Mouse (Mus musculus) embryo, embryonic 10 days (tissue): ENCODE measurements around the gene Tmem123.
A peak's percentile ranks its signal among the peaks of the same experiment; 100 is the strongest.

Experiments
- DNase-seq: peaks from one replicate; pipeline ENCODE4 v3.0.0-alpha.2; 2015; ENCODE audit warnings: low spot score

The Tmem123 gene

DNA sequence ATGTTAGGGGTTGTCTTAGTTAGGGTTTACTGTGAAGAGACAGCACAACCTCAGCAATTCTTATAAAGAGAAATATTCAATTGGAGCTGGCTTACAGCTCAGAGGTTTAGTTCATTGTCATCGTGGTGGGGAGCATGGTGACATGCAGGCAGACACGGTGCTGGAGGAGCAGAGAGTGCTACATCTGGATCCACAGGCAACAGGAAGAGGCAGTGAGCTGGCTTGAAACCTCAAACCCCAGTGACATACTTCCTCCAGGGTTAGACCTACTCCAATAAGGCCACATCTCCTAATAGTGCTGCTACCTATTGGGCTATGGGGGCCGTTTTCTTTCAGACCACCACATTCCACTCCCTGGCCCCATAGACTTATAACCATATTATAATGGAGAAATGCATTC lies 12.1 kb downstream of the Tmem123 start:
- no peak for DNase-seq

DNA sequence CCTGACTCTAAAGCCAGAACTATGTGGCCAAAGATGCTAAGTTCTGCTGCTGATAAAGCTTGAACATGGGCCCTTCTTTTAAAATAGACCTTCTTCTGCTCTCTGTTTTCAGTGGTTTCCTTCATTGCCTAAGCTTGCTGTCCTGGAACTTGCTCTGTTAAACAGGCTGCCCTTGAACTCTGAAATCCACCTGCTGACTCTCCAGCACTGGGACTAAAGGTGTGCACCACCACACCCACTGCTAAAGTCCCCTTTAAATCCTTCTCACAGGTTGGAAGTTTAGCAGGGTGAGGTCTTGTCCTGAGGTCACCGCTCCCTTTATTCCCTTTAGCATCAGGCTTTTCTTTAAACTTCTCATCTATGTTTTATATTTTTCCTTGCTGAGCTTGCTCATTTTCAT lies 13.1 kb downstream of the Tmem123 start:
- no peak for DNase-seq

DNA sequence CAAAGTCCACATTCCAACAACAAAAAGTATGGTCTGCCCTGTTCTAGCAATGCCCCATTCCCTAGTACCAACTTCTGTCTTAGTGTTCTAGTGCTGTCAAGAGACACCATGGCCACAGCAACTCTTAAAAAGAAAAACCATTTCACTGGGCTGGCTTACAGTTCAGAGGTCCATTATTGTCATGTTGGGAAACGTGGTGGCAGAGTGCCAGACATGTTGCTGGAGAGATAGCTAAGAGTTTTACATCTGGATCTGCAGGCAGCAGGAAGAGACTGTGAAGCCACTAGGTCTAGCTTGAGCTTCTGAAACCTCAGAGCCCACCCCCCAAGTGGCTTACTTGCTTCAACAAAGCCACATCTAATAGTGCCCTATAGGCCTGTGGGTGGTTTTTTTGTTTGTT lies 13.8 kb downstream of the Tmem123 start:
- DNase-seq = no peak

DNA sequence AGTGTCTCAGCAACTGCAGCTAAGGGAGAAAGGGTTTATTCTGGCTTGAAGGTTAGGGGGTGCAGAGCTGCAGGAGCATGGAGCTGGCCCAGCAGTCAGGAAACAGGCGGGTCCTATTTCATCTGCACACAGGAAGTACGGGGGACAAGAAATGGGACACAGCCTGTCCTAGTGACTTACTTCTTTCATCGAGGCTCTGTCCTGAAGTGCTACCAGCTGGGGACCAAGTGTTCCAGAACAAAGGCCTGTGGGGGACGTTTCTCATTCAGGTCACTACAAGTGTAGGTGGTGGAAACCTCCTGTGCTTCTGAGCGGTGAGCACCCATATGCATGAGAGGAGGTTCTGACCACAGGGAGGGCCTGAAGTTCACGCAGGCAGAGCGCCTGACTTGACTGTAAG lies 14.9 kb downstream of the Tmem123 start:
- DNase-seq = no peak

DNA sequence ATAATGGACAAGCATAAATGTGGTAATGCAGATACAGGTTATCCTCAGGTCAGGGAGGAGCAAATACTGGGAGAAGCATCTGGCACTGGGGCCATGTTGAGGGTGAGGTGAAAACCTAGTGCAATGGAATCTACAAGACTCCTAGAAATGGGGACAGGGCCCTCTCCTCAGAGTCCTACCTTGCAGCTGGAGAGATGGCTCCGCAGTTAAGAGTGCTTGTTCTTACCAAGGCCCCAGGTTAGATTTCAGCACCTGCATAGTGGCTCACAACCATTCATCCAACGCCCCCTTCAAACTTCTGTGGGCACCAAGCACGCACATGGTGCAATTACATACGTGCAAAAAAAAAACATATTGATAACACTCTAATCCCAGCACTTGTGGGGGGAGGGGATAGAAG lies 15.9 kb downstream of the Tmem123 start:
- DNase-seq = no peak

DNA sequence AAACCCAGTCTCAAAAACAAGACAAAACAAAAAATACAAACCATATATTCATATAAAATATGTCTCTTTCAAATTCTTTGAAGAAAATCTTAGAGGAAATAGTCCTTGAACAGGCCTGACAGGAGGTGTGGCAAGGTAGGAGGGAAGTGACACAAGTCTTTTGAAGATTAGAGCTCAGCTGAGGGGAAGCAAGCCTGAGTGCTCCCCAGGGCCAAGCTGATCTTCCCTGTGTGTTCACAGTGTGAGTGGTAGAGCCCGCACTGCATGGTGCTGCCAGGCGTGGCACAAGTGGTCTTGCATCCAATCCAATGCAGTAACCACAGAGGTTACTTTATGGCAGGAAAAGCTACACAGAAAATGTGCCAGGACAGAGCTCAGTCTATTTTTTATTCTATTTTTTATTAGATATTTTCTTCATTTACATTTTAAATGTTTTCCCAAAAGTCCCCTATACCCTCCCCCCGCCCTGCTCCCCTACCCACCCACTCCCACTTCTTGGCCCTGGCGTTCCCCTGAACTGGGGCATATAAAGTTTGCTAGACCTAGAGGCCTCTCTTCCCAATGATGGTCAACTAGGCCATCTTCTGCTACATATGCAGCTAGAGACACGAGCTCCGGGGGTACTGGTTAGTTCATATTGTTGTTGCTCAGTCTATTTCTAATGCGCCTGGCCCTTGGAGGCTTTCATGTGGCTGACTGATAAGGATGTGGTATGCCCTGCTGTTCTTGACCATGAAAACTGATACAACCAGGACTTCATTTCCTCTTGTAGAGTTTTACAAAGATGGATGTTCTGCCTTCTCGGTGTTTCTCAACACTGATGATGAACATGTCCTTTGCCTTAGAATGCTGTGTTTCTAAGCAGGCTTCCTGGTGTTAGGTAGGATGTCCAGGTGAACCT lies 16.7 kb downstream of the Tmem123 start:
- DNase-seq = no peak

DNA sequence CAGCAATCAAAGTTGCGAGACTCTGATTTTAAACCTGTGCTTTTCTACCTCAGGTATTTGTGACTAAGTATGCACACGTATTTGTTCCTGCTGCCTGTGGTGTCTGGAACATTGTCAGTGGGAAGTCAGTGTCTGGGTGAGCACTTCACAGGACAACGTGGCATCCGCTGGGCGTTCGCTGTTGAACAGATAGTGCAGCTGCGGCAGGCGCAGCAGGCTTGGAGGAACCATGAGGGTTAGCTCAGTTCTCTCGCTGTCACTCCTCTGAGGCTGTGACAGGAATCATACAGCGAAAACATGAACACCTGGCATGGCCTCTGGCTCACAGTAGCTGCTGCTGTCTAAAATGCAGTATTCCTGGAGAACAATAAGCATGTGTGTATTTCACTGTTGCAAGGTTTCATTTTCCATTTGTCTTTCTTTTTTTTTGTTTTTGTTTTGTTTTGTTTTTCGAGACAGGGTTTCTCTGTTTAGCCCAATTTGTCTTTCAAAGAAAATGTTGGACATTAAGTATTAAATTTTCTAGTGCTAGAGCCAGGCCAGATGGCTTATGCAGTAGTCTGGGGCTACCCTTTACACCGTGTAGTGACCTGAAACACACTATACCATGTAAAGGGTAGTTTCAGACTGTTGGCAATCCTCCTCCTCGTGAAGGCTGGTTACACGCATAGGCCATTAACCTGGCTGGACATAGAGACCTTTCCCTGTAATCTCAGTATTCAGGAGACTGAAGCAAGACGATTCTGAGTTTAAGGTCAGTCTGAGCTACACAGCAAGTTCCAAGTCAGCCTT lies 20.2 kb downstream of the Tmem123 start:
- DNase-seq = no peak

DNA sequence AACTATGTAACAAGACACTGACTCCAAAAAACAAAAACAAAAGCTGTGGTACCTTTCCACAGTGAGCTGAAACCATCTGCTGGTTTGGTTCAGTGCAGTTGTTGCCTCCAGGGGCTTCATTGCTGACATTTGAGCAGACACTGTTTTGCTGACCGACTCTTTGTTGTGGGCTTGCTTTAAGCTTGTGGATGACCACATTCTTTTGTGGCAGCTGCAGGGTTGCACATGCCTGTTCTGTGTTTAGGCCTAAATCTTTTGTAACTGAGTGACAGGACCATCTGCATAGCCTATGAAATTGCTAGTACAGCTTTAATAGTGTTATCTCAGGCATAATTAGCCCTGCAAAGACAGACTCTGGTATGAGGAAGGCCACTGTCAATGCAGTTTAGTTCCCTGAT lies 20.8 kb downstream of the Tmem123 start:
- peak; percentile 23 for DNase-seq

DNA sequence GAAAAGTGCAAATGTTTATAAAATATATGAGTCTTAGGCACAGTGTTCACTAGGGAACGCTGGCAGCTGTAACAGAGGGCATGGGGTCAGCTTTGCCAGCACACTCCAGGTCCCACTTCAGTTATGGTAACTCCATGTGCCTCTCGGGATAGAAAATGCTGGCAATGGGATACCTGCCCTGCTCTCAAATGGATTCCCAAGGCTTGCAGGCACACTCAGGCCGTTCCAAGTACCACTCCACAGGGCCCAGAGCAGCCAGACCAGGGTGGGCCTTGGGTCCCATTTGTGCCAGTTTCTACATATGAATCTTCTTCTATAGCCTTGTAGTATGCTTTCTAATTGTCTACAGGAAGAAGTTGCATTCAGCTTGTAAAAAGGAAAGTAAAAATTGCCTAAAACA lies 21.6 kb downstream of the Tmem123 start:
- DNase-seq = no peak

DNA sequence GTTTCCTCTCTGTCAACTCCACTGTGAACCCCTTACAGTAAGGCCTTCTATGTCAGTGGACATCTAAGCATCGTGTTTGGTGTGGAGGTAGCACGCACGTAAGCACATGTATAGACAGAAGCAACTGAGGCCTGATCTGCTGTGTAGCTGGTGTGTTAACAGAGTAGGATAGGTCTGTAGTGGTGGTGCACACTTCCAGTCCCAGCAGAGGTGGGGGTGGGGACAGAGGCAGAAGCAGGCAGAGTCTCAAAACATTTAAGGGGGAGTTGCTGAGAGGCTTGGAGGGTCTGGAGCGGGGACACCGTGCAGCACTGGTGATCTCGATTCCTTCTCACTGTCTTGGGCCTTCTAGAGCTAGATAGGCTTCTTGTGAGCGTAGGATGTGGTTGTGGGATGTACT lies 22.2 kb downstream of the Tmem123 start:
- DNase-seq = no peak

DNA sequence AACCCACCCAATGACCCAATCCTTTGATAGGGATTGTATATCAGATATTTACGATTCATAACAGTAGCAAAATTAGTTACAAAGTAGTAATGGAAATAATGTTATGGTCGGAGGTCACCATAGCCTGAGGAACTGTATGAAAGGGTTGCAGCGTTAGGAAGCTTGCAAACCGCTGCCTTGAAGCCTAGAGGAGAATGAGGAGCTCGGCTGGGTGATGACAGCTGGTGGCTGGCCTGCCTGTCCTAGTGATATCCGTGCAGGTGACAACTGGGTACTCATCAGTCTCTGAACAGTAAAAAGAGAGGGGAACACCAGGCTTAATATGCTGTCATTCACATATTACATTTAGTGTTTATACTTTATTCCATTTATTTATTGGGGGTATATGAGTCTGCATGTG lies 24.6 kb downstream of the Tmem123 start:
- no peak for DNase-seq

DNA sequence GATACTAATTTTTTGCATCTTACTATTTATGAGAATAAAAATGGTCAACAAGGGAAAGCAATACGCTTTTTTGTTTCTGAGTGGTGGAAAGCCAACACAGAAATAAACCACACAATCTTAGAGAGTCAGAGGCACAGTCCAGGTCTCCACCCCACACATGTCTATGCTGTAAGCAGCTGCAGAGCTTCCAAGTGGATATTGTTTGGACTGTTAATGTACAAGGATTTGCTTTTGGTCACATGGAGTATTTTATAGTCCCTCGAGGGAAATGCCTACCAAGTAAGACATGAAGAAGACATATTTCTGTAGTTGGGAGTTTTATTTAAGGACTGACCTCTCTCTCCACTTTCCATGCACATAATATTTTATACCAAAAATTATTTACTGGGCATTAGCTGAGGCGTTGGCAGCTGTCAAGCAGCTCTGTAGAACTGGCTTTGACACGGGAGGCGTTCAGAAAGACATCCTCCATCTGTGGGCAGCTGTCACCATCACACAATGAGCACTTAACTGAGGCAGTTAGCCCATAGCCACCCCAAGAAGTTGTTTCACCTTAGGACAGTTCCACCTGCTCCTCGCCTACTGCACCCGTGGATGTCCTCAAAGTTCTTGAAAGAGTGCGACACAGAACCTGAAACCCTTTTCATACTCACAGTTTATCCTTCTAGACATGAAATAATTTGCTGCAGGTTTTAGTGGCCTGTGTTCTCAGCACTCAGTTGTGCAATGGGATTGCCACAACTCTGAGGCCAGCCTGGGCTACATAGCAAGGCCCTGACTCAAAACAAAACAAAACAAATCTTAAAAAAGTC lies 26.1 kb downstream of the Tmem123 start:
- DNase-seq = no peak

DNA sequence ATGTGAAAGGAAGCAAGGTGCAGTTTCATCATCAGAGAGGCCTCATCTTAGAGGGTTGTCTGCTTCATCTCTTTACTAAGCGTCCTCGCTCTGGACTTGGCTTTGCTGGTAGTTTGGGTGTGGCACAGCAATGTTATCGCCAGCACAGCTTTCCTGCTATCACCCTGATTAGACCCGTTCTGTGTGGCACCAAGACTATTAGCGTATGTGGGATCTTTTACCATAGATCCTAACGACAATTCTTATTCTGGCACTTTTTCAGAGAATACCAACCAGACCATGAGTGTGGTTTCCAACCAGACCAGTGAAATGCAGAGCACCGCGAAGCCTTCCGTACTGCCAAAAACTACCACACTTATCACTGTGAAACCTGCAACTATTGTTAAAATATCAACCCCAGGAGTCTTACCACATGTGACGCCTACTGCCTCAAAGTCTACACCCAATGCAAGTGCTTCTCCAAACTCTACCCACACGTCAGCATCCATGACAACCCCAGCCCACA lies 26.8 kb downstream of the Tmem123 start:
- DNase-seq = no peak

DNA sequence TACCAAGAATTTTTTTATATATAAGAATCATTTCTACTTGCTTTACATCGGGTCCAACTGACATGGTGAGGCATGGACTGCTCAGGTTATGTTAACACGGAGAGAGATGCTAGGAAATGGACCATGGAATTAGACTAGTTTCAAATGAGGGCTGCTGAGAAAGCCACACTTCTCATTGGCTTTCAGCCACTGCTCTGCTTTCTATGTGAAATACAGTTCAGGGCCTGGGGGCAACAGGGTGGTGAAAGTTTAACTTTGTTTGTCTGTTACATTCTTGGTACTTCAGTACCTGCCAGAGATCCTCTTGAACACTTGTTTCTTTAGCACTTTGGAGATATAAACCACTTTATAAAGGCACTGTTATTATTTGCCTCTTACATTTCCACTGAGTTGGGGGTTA lies 29.7 kb downstream of the Tmem123 start:
- DNase-seq = no peak

DNA sequence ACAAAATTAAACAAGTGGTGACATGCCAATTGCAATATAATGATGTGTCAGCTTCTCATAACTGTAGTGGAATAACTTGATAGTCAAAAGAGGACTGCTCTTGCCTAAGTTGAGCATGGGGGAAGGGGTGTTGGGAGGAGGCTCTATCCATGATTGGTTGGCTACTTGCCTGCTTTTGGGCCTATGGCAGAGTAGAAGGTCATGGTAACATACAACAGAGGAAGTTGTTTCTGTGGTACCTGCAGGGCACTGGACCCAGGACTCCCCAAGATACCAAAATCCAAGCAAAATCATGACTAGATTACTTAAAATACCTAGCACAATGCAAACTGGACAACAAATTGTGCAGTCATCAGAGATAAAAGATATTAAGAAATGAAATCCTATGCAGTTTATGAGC lies 31.7 kb downstream of the Tmem123 start:
- no peak for DNase-seq

DNA sequence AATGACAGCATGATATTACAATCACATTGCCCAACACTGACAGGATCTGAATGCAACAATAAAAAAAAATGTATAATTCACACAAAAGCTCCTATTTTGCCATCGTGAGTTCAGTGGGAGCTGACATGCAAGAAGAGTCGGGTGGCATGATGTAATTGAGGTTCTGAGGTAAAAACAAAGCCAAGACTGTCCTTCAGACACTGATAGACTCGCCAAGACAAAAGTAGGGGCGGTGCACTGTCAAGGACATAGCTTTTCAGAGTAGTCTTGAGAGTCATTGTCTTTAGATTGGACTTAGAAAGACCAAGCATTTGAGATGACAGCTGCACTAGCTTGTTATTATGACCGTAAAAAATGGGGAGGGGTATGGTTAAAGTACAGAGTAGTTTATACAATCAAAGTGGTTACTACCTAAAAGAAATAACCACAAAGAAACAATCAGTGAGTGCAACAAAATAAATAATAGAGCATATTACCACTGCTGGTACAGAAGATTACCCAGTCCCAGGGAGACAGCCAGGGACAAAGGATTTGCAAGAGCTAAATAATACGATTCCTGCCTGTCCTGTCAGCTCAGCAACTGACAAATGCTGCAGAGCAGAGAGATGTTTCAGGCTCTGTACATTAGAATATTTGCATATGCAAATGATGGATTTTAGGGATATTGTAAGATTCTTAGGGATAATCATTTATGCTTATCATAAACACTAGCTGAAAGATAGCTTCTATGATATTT lies 32.5 kb downstream of the Tmem123 start:
- no peak for DNase-seq

DNA sequence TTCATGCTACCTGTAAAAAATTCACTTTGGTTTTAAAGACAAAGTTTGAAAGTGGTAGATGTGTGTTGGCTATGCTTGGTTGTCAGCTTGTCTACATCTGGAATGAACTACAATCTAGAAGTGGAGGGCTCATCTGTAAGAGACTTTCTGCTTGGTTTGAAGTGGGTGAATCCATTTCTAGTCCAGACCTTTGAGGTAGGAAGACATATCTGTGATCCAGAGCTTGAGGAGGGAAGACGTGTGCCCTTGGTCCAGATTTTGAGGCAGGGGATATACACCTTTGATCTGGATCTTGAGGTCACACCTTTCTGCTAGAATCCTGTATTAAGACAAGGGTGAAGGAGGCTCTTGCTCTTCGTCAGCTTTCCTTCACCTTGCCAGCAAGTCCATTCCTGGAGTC lies 33.7 kb downstream of the Tmem123 start:
- no peak for DNase-seq

DNA sequence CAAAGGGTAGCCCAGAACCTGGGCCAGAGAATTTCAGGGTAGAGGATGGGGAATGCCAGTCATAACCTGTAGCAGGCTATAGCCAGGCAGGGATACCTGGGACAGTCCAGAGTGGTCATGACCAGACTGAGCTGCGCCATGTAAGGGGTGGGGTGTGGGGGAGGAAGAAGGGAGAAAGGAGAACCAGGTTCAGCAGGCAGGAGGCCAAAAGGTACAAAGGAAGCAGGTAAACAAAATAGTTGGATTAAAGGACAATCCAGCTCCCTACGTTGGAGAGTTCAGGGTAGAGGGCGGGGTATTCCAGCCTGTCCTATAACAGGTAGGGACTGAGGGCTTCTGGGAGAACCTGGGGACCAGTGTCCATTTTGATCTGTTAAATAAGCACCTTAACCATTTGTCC lies 34.7 kb downstream of the Tmem123 start:
- DNase-seq = no peak

DNA sequence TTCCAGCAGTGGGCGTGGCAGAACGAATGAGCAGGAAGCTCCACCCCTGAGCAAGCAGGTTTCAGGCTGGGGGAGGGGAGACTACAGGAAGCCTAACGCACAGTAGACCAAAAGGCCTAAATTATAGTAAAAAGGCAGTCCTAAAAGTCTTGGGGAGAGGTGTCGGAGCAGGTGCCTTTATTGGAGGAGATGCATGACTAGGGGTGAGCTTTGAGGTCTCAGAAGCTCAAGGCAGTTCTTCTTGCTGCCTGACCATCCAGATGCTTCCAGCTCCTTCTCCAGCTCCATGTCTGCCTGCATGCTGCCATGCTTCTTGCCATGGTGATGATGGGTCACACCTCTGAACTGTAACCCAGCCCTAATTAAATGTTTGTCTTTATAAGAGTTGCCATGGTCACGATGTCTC lies 41.3 kb downstream of the Tmem123 start:
- no peak for DNase-seq

DNA sequence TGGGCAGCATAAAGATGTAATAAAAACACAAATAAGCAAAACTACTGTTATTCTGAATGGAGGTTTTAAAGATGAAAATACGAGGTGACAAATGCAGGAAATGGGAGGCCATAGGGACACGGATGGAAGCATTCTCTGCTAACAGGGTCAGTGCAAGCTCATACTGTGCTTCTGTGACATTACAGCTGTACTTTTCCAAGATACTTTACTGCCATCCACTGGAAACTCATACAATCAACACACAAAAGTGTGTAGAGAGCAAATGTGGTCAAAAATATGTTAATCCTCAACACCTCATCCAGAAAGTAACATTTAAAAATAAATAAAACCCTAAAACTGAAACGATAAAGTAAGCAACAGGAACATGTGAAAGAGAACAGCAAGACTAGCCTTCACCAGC lies 58.9 kb downstream of the Tmem123 start:
- no peak for DNase-seq

DNA sequence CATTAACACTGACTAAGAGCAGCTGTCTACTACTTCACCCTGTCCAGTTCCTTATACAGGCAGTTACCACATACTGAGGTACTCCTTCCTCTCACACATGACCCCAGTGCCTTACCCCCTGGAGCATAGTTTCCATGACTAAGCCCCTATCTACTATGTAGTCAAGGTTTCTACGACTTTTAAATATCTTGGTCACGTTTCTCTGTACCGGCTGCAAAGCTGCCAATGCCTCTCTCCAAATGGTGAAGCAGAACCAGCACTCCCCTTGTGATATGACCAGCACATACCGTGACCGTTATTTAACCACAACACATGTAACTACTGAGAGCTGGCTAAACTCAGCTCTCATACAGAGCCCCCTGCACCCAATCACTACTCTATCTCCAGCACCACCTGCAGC lies 61.1 kb downstream of the Tmem123 start:
- no peak for DNase-seq

DNA sequence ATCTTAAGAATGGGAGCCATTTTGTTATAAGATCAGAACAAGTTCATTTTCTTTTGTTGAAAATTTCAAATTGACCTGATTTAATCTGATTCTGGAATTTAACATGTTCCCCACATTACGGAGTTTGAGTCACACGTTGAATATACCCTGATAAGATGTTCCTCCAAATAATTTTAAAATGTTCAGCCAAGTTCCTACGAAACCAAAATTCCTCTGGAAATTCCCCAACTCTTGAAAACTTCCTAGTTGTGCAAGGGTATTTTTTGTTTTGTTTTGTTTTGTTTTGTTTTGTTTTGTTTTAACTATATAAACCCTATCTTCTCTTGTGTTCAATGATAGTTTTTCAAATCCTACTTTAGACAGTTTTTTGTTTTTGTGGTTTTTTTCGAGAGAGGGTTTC lies 64.9 kb downstream of the Tmem123 start:
- DNase-seq = no peak
